Mouse (Mus musculus) stomach, postnatal 0 days (tissue): ENCODE results near the gene Cpne6.

Experiments used
- CTCF ChIP-seq: IDR thresholded peaks from 2 replicates; pipeline ENCODE4 v1.5.1; 2016; ENCODE audit warnings: antibody characterized with exemption, low read depth, mild to moderate bottlenecking, moderate library complexity
- EP300 ChIP-seq: optimal IDR thresholded peaks from 2 replicates; pipeline ENCODE3; 2016; ENCODE audit warnings: antibody characterized with exemption

DNA sequence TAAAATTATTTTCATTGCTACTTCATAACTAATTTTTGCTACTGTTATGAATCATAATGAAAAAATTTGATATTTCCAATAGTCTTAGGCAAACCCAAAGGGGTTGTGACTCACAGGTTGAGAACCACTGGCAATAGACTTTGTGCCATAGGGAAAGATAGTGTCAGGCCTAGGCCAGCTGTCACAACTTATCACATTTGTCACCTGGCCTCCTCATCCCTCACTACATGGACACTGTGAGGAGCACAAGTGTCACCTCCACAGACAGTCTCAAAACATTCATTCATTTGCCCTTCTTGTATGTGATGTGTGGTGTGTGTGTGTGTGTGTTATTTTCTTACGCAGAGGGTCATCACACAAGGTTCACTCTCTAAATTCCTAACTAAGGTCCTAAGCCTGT lies 32.8 kb upstream of the Cpne6 start:
- TF ChIP-seq CTCF (no peak), EP300 (no peak)
